Mouse (Mus musculus) right cerebral cortex, postnatal 4 days (tissue): ENCODE results near the gene Mtus2.

Experiments
- DNase-seq: peaks from one replicate; pipeline ENCODE4 v3.0.0-alpha.2; 2022

The Mtus2 gene

DNA sequence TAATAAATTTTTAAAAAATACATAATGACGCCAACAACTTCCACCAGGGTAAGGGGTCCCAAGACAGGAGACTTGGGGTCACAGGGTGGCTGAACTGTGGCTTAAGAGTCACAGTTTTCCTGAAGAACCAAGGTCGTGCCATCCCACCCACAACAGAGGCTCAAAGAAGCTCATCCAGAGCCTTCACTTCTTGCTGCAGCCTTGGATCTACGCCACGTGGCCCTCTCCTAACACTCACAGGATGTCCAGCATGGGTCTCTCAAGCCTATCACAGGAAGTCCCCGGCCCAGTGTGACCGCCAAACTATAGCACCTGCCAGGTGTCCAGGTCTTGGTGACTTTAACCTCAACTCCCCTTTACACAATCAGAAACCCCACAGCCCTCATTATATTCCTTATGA lies 400.0 kb downstream of the Mtus2 start:
- DNase-seq, result no peak

DNA sequence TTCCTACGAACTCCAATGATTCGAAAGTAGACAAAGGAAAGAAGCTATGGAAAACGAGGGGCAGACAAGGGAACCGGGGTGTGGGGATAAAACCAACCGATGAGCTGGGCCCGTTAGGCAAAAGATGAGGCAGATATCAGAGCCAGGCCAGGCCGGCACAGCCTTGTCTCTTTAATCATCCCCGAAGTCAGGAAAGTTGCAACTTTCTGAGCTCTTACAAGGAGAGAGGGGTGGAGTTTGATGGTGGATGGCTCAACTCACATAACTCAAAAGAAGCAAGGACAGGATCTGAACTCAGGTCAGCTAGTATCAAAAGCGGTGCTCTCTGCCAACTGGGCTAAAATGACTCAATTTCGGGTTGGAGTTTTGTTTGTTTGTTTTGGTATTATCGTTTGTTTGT lies 402.0 kb downstream of the Mtus2 start:
- DNase-seq, result no peak

- DNase-seq, result no peak
These were observed 404.0 kb downstream of the Mtus2 start for GRCm38 (mm10) chr5:148360922-148361758.

- DNase-seq, result no peak
These were observed 404.6 kb downstream of the Mtus2 start for GRCm38 (mm10) chr5:148361759-148362010.

GRCm38 (mm10) chr5:148362296-148362695 lies 405.2 kb downstream of the Mtus2 start:
- no peak for DNase-seq

DNA sequence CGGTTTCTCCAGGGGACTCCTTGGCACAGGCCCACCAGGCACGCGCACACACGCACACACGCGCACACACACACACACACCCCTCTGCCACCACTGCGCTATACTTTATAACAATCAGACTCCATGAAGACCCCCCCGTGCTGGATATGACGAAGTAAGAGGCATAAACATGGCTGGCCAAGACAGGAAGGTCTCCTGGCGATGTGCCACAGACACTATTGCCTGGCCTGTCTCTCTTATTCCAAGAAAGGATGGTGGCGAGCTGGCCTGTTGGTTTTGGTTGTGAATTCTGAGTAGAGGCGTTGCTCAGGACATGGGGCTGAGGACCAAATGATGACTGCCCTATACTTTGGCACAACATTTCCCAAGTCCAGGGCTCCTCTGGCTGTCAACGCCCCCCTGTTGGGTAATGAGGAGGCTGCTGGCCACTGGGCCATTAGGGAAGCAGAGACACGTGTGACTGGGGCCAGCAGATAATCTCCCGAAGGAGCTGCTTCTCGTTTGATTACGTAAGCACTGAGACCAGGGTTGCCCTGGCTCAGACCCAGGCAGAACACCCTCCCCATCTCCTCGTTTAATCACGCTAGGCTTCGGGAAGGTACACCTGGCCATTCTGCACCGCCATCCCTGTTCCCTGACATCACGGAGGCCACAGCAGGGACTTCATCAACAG lies 406.5 kb downstream of the Mtus2 start:
- DNase-seq, result no peak
